Mouse (Mus musculus) small intestine, adult 2 months (tissue): Measurements from ENCODE around the gene Extl1.
A peak's percentile ranks its signal among the peaks of the same experiment; 100 is the strongest.

Experiments
- CTCF ChIP-seq: fragments of 200-500 bp; IDR thresholded peaks from 2 replicates; pipeline ENCODE4 v1.5.1; 2012; ENCODE audit warnings: low read depth, mild to moderate bottlenecking, control low read depth, inconsistent platforms, low read length, moderate library complexity, mixed read lengths; ENCODE audit not compliant: insufficient replicate concordance, insufficient read length; ENCODE audit errors: extremely low read depth
- POLR2A ChIP-seq: fragments of 200-500 bp; IDR thresholded peaks from 2 replicates; pipeline ENCODE4 v1.6.1; 2012; ENCODE audit warnings: low read depth, mild to moderate bottlenecking, control low read depth, inconsistent platforms, low read length, moderate library complexity

DNA sequence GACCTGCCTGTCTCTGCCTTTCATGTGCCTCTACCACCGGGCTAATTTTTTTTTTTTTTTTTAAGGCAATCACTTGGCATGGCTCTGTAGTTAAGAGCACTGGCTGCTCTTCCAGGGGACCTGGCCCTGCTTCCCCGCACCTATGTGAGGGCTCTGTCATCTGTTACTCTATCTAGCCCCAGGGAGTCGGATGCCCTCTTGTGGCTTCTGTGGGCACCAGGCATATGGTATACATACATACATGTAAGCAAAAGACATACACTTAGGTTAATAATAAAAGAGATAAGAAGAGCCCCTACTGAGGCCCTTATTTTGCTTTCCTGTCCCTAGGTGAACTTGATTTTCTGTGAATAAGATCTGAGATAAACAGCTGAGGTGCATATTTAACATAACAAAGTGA is 39.0 kb downstream of the Extl1 start:
- TF ChIP-seq POLR2A (no peak; the same call in 1 of the 2 replicates), CTCF (peak; percentile 57; the same call in 1 of the 2 replicates)
